Mouse (Mus musculus): ENCODE results near the gene Spon2.

- TF ChIP-seq USF1 (IDR thresholded peaks at IDR 0.05; ENCODE audit: low read depth) (no peak), POLR2A (IDR thresholded peaks at IDR 0.05; ENCODE audit: insufficient read length, low read depth) (no peak), POLR2AphosphoS2 (IDR thresholded peaks at IDR 0.05; ENCODE audit: insufficient read length, low read depth) (no peak), MYOG (IDR thresholded peaks at IDR 0.05; ENCODE audit: control insufficient read depth in 1 of 3, insufficient read depth in 1 of 3, insufficient read length in 2 of 3, low read depth in 2 of 3) (no peak), TCF12 (IDR thresholded peaks at IDR 0.05; ENCODE audit: insufficient read depth, poor library complexity, severe bottlenecking) (no peak)
Observed at GRCm38 (mm10) chr5:33228428-33228827, 10.2 kb upstream of the Spon2 start.
